ENCODE assay signal across 7 mouse cellular contexts in the genomic region with DNA sequence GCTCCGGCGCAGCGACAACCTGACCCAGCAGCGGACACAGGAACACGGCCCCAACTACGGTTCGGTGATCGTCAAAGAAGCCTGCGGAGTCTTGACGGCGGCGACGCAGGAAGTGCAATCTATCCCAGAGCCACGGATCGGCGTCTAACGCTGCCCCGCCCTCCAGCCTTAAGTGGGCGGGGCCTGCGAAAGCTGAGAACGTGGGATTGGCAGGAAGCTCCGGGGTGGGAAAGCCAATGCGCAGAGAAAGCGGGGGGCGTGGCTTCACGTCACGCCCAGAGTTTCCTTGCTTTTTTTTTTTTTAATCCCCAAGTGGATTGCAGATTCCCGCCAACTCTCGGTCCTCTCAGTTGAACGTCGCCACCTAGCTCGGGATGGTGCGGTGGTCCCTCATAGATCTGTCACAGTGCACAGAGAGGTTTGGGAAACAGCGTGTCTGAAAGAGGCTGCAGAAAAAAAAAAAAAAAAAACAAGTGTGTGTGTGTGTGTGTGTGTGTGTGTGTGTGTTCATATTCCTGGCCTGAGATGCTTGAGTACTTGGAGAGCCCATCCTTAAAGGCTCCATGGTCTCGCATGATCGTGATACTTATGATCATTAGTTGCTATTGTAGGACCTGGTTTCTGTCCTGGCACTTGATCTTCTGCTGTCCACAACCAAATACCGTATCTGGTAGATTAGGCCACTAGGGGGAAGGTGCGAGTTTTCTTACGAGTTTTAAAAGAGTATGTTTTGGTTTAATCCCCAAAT. TPM values are rescaled to one million over a fixed set of nuclear protein-coding genes. Genes with fewer than 3 reads are reported as not detected.
A peak's percentile ranks its signal among the peaks of the same experiment; 100 is the strongest.
DNase-seq lines count a peak whose midpoint lies in the region; ATAC-seq lines count a peak whose summit lies in the region.

Psma1 (minus strand) TSS at position 114 of the 748 bp plus-strand sequence.

- DNase-seq in adrenal gland, postnatal 14 days, result peak; percentile 97
- DNase-seq in embryonic facial prominence, embryonic 11.5 days (ENCODE audit: low spot score), result peak; percentile 99
- peak; percentile 95 for DNase-seq in kidney, adult 11 months
- peak; percentile 97 for DNase-seq in limb, embryonic 10.5 days (ENCODE audit: low spot score)
- DNase-seq in spleen, adult 12 weeks (ENCODE audit: low spot score), result peak; percentile 93

- no peaks in the 10 kb centered on the region for H3K4me1 ChIP-seq in embryonic facial prominence, embryonic 11.5 days (ENCODE audit: control insufficient read depth, insufficient read depth, low read length)
- H3K4me1 ChIP-seq in limb, embryonic 10.5 days, result peaks cover 11% of the 10 kb centered on the region
- peaks cover 17% of the 10 kb centered on the region for H3K4me1 ChIP-seq in midbrain, embryonic 13.5 days (replicated peaks)

- H3K9ac ChIP-seq in embryonic facial prominence, embryonic 11.5 days (replicated peaks; ENCODE audit: low read length), result peak within 1 kb of the TSS; percentile 89
- H3K9ac ChIP-seq in midbrain, embryonic 13.5 days (replicated peaks), result peak within 1 kb of the TSS; percentile 91

- H3K9me3 ChIP-seq in embryonic facial prominence, embryonic 11.5 days (replicated peaks; ENCODE audit: control insufficient read depth, low read length), result no peaks in the 10 kb centered on the region
- H3K9me3 ChIP-seq in limb, embryonic 10.5 days (replicated peaks), result no peaks in the 10 kb centered on the region
- no peaks in the 10 kb centered on the region for H3K9me3 ChIP-seq in midbrain, embryonic 13.5 days

- H3K4me2 ChIP-seq in embryonic facial prominence, embryonic 11.5 days (ENCODE audit: low read depth, low read length), result peak within 1 kb of the TSS; percentile 54
- H3K4me2 ChIP-seq in midbrain, embryonic 13.5 days (replicated peaks), result peak within 1 kb of the TSS; percentile 95

- peak; percentile 78 for ATAC-seq in embryonic facial prominence, embryonic 11.5 days (replicated peaks; ENCODE audit: insufficient number of reproducible peaks, low FRiP score, low TSS enrichment, low read depth)
- ATAC-seq in granulocyte monocyte progenitor cell, adult 5-6 weeks (replicated peaks; ENCODE audit: poor library complexity, severe bottlenecking), result peak; percentile 97
- peak; percentile 95 for ATAC-seq in midbrain, embryonic 13.5 days

- WGBS in embryonic facial prominence, embryonic 11.5 days, result under 1% methylated on average over 39 of the region's 39 CpGs
- under 1% methylated on average over 39 of the region's 39 CpGs for WGBS in limb, embryonic 10.5 days
- WGBS in midbrain, embryonic 13.5 days, result 0% methylated on average over 39 of the region's 39 CpGs

- peaks cover 5% of the 10 kb centered on the region; the same call in 1 of the 2 replicates for H3K36me3 ChIP-seq in embryonic facial prominence, embryonic 11.5 days (replicated peaks; ENCODE audit: control insufficient read depth, insufficient read depth, low read depth, low read length)
- H3K36me3 ChIP-seq in limb, embryonic 10.5 days, result peaks cover 29% of the 10 kb centered on the region
- H3K36me3 ChIP-seq in midbrain, embryonic 13.5 days, result peaks cover 26% of the 10 kb centered on the region

- H3K27me3 ChIP-seq in embryonic facial prominence, embryonic 11.5 days (ENCODE audit: control insufficient read depth, insufficient read depth, low read length), result no peaks in the 10 kb centered on the region
- H3K27me3 ChIP-seq in limb, embryonic 10.5 days (ENCODE audit: low read depth, poor library complexity, severe bottlenecking), result no peaks in the 10 kb centered on the region
- H3K27me3 ChIP-seq in midbrain, embryonic 13.5 days, result no peaks in the 10 kb centered on the region

- 0 out of 2 replicates have a peak within 1 kb of the TSS, but pooled peaks have one; percentile 17 for H3K27ac ChIP-seq in embryonic facial prominence, embryonic 11.5 days (replicated peaks; ENCODE audit: low read depth, low read length)
- peak within 1 kb of the TSS; percentile 88 for H3K27ac ChIP-seq in limb, embryonic 10.5 days
- H3K27ac ChIP-seq in midbrain, embryonic 13.5 days, result peak within 1 kb of the TSS; percentile 56

- H3K4me3 ChIP-seq in embryonic facial prominence, embryonic 11.5 days (ENCODE audit: low read depth, low read length), result peak within 1 kb of the TSS; percentile 89
- peak within 1 kb of the TSS; percentile 94 for H3K4me3 ChIP-seq in limb, embryonic 10.5 days
- H3K4me3 ChIP-seq in midbrain, embryonic 13.5 days (replicated peaks), result peak within 1 kb of the TSS; percentile 85

RNA-seq across cellular contexts. Expression of gene Psma1, which starts in this region (rescaled TPM):
- 163 and 166 TPM in 2 replicates for total RNA-seq in adrenal gland, postnatal 14 days (2021)
- polyA plus RNA-seq in embryonic facial prominence, embryonic 11.5 days (2014; fragmentation: Nextera tagmentation; extraction: Ambion mirVana), result 484 and 505 TPM in 2 replicates
- 274 and 294 TPM in 2 replicates for total RNA-seq in granulocyte monocyte progenitor cell, adult 5-6 weeks (2014; fragmentation: Nextera tagmentation)
- 340 and 376 TPM in 2 replicates for total RNA-seq in granulocyte monocyte progenitor cell, adult 5-6 weeks (2017)
- polyA plus RNA-seq in limb, embryonic 10.5 days (2016; fragmentation: Nextera tagmentation; extraction: Ambion mirVana), result 502 and 525 TPM in 2 replicates
- 416 and 422 TPM in 2 replicates for polyA plus RNA-seq in midbrain, embryonic 13.5 days (2015; fragmentation: Nextera tagmentation; extraction: Ambion mirVana)

Comparison
In these comparisons a context has a peak if more than half of its experiments do, and no peak if none do; other contexts are left out.
1. Peak in every context shown above with its lines: DNase-seq, ATAC-seq, H3K4me3 ChIP-seq and H3K27ac ChIP-seq.
2. H3K27ac ChIP-seq: peak in every context shown above with its lines; median percentile 88 in limb, embryonic 10.5 days; 56 in midbrain, embryonic 13.5 days; 17 in embryonic facial prominence, embryonic 11.5 days.